Mouse (Mus musculus) neural tube, embryonic 13.5 days (tissue): Measurements from ENCODE around the gene Dip2a. TPM values are rescaled to one million over a fixed set of nuclear protein-coding genes. Genes with fewer than 3 reads are reported as not detected.

Experiments
- ATAC-seq: fragments of 200-750 bp; cut with Nextera tagmentation; 2 replicates; pipeline ENCODE4 v1.8.0; 2017; ENCODE audit warnings: low read depth, mild to moderate bottlenecking, moderate TSS enrichment, moderate library complexity
- H3K27ac ChIP-seq: fragments of 300-500 bp; sonication (generic); replicated peaks from 2 replicates; pipeline ENCODE4 v1.5.1; 2015; ENCODE audit warnings: moderate library complexity, mild to moderate bottlenecking, inconsistent platforms
- H3K27me3 ChIP-seq: fragments of 300-500 bp; sonication (generic); 2 replicates; pipeline ENCODE4 v1.6.1; 2015; ENCODE audit warnings: mild to moderate bottlenecking, inconsistent platforms
- H3K36me3 ChIP-seq: fragments of 300-500 bp; sonication (generic); 2 replicates; pipeline ENCODE4 v1.6.1; 2015; ENCODE audit warnings: mild to moderate bottlenecking, inconsistent platforms
- H3K4me1 ChIP-seq: fragments of 300-500 bp; sonication (generic); replicated peaks from 2 replicates; pipeline ENCODE4 v1.6.1; 2015; ENCODE audit warnings: inconsistent platforms
- H3K4me2 ChIP-seq: fragments of 300-500 bp; sonication (generic); 2 replicates; pipeline ENCODE4 v1.6.1; 2015; ENCODE audit warnings: inconsistent platforms, mild to moderate bottlenecking, moderate library complexity
- H3K4me3 ChIP-seq: fragments of 300-500 bp; sonication (generic); 2 replicates; pipeline ENCODE4 v1.5.1; 2015; ENCODE audit warnings: mild to moderate bottlenecking, inconsistent platforms
- H3K9ac ChIP-seq: fragments of 300-500 bp; sonication (generic); 2 replicates; pipeline ENCODE4 v1.6.1; 2015; ENCODE audit warnings: moderate library complexity, mild to moderate bottlenecking, inconsistent platforms
- H3K9me3 ChIP-seq: fragments of 300-500 bp; sonication (generic); 2 replicates; pipeline ENCODE4 v1.6.1; 2016; ENCODE audit warnings: inconsistent platforms
- WGBS: fragments of 180-500 bp; shearing (Covaris S2); methylation state at CpG from one replicate; pipeline ENCODE4 v1.1.7; 2015; 5-methylcytosine and 5-hydroxymethylcytosine counted together
- polyA plus RNA-seq: library from polyadenylated mRNA; unstranded; fragments of >200 nt; fragmentation: Nextera tagmentation; extraction: Ambion mirVana; gene quantifications from 2 replicates; pipeline ENCODE4 v1.2.1, GENCODE M21; 2015

Dip2a gene
- polyA plus RNA-seq, 1 experiment from 2014 or later = 15.0 TPM

DNA sequence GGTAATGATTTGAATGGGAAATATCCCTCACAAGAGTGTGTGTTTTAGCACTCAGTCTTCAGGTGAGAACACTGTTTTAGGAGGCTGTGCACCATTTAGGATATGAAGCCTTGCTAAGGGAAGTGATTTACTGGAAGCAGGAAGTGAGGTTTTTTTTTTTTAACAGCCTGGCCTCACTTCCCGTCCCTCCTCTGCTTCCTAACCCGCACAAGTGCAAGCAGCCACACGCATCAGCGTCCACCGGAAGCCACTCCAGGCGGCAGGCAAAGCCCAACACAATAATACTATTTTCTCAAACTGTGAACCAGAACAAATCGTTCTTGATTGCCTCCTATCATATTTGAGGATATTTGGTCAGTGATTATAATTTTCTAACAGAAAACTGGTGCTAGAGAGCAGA is 6.9 kb upstream of the Dip2a start:
- ATAC-seq = no peak
- H3K36me3 ChIP-seq = peaks cover 69% of the 10 kb centered on the region
- 92% methylated on average over 7 of the region's 7 CpGs for WGBS

DNA sequence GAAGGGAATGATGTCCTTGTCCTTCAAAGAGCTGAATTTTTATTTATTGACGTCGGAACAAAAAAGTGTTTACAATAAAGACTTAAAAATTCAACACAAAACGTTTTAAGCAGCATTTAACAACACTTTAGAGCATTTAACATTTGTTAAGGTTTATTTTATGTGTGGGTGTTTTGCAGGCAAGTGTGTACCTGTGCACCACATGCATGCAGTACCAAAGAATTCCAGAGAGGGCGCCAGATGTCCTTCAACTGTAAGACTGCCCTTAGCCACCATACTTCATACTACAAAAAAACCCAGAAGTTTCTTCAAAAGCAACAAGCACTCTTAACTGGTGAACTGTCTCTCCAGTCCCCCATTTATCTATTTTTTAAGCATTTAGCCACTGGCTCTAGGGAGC is 1.5 kb upstream of the Dip2a start:
- Histone ChIP-seq H3K4me1 (peaks cover 27% of the 10 kb centered on the region), H3K27ac (no peak overlapping the region), H3K9ac (no peak overlapping the region), H3K4me2 (peak overlapping the region; percentile 70), H3K27me3 (no peaks in the 10 kb centered on the region), H3K9me3 (no peaks in the 10 kb centered on the region), H3K36me3 (peaks cover 20% of the 10 kb centered on the region), H3K4me3 (no peak overlapping the region)
- WGBS = 7% methylated on average over 4 of the region's 4 CpGs
- ATAC-seq = no peak

More for the DNA sequence above, 6.9 kb upstream of the Dip2a start:
- Histone ChIP-seq H3K27ac (no peak overlapping the region), H3K9ac (no peak overlapping the region), H3K4me2 (no peak overlapping the region), H3K4me3 (no peak overlapping the region), H3K4me1 (no peaks in the 10 kb centered on the region), H3K27me3 (no peaks in the 10 kb centered on the region), H3K9me3 (no peaks in the 10 kb centered on the region)

DNA sequence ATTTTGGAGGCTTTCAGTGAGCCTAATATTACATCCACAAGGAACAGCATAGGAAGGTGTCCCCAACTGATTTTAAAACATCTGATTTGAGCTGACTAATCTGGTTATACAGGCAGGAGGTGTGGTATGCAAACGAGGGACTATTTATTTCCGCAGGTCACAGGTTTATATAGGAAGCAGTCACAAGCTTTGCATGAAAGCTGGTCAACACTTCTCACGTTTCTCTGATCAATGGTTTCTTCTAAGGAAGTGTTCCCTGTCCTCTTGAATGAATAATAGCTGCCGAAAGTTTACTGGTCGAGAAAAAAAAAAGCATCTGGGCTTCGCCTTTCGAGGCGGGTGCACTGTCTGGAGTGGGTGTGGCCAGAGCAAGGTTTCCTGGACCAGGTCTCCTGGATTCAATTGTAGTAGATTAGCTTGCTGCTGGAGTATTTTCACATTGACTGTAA is 976 bp upstream of the Dip2a start:
- no peak overlapping the region for H3K9ac ChIP-seq
- WGBS = 23% methylated on average over 8 of the region's 8 CpGs

DNA sequence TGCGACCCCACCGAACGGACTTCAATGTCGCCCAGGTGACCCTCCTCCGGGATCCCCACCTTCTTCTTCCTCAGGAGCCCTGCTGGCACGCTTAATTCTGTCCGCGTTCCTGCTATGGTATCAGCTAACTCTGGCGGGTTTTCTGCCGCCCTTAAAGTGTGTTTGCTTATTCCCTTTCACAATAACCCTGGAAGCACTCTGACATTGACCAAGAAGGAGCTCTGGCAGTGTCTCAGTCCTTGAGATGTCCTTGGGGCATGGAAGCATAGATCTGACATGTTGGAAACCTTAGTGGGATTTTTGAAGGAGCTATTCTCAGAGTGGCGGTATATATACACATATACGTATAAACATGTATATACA is 430 bp upstream of the Dip2a start:
- H3K4me2 ChIP-seq = peak overlapping the region; percentile 70
- no peak for ATAC-seq
- H3K9me3 ChIP-seq = no peaks in the 10 kb centered on the region
- H3K27ac ChIP-seq = peak overlapping the region; percentile 47; the same call in 1 of the 2 replicates
- H3K4me1 ChIP-seq = peaks cover 27% of the 10 kb centered on the region
- H3K4me3 ChIP-seq = peak overlapping the region; percentile 86
- H3K9ac ChIP-seq = peak overlapping the region; percentile 92
- H3K36me3 ChIP-seq = peaks cover 10% of the 10 kb centered on the region
- H3K27me3 ChIP-seq = no peaks in the 10 kb centered on the region
- 7% methylated on average over 12 of the region's 12 CpGs for WGBS

More for the DNA sequence above, 976 bp upstream of the Dip2a start:
- Histone ChIP-seq H3K36me3 (peaks cover 16% of the 10 kb centered on the region), H3K4me3 (peak overlapping the region; percentile 86), H3K4me1 (peaks cover 27% of the 10 kb centered on the region), H3K27ac (no peak overlapping the region), H3K9me3 (no peaks in the 10 kb centered on the region), H3K27me3 (no peaks in the 10 kb centered on the region), H3K4me2 (peak overlapping the region; percentile 70)
- ATAC-seq = no peak

DNA sequence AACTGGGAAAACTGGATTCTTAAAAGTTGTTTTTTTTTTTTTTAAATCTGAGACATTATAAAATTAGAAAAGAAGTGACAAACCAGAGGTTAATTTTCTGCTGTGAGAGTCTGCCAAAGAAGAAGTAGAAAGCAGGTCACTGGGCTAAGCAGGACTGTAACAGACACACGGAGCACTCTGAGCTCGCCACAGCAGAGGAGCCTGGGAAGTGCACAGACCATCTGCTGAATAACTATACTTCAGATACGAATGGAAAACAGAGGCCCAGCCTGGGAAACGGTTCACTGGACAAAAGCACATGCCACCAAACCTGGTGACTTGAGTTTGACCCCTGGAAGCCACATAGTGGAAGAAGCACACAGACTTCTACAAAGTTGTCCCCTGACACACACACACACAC is 10.7 kb downstream of the Dip2a start:
- ATAC-seq = no peak

DNA sequence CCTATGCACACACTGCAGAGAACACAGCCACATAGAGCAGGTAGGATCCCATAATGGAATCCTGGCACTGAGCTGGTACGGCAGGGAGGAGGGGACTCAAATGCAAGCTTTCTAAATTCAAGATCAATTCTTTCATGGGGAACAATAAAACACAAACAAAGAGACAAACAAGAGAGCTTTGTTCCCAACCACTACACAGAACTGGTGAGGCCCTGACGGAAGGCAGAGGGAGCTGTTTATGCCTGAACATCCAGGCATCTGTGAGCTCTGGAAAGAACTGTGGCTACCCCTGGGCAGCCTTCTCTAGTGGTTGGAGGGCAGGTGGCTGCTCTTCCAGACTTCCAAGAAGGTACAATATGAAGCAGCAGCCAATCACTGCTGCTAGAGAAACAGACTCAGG is 13.1 kb downstream of the Dip2a start:
- no peak overlapping the region for H3K9ac ChIP-seq
- H3K4me1 ChIP-seq = 0 out of 2 replicates have a peak, but pooled peaks cover 5% of the 10 kb centered on the region
- no peak overlapping the region for H3K4me2 ChIP-seq
- no peaks in the 10 kb centered on the region for H3K9me3 ChIP-seq
- H3K27me3 ChIP-seq = no peaks in the 10 kb centered on the region
- no peaks in the 10 kb centered on the region for H3K36me3 ChIP-seq
- ATAC-seq = no peak
- no peak overlapping the region for H3K27ac ChIP-seq
- no peak overlapping the region for H3K4me3 ChIP-seq
- 33% methylated on average over 2 of the region's 2 CpGs for WGBS

More for the DNA sequence above, 10.7 kb downstream of the Dip2a start:
- Histone ChIP-seq H3K4me3 (no peak overlapping the region), H3K4me2 (no peak overlapping the region), H3K27me3 (no peaks in the 10 kb centered on the region), H3K4me1 (0 out of 2 replicates have a peak, but pooled peaks cover 5% of the 10 kb centered on the region), H3K9ac (no peak overlapping the region), H3K9me3 (no peaks in the 10 kb centered on the region), H3K36me3 (no peaks in the 10 kb centered on the region; the same call in 1 of the 2 replicates), H3K27ac (no peak overlapping the region)
- 42% methylated on average over 4 of the region's 4 CpGs for WGBS

DNA sequence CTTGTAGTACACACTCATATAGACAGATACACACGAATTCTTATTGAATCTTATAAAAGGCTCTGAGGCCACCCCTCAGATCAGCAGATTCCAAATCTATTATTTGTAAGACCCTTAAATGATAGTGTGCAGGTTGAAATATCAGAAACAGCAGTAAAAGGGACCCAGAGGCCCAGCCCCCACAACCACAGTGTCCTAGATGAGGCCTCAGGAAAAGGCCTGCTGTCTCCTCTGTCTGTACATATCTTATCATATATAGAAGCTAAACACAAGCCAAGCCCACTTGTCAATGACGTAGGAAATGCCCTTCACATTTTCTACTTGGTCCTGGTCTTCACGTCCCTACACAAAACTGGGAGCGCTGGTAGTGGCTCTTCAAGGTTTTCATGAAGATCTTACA is 16.0 kb downstream of the Dip2a start:
- no peak overlapping the region for H3K9ac ChIP-seq
- no peaks in the 10 kb centered on the region for H3K36me3 ChIP-seq
- H3K27ac ChIP-seq = no peak overlapping the region
- H3K4me3 ChIP-seq = no peak overlapping the region
- no peak for ATAC-seq
- no peaks in the 10 kb centered on the region for H3K9me3 ChIP-seq
- H3K4me2 ChIP-seq = no peak overlapping the region
- no peaks in the 10 kb centered on the region for H3K27me3 ChIP-seq
- WGBS = 89% methylated on average over 4 of the region's 4 CpGs
- 0 out of 2 replicates have a peak, but pooled peaks cover under 1% of the 10 kb centered on the region for H3K4me1 ChIP-seq

DNA sequence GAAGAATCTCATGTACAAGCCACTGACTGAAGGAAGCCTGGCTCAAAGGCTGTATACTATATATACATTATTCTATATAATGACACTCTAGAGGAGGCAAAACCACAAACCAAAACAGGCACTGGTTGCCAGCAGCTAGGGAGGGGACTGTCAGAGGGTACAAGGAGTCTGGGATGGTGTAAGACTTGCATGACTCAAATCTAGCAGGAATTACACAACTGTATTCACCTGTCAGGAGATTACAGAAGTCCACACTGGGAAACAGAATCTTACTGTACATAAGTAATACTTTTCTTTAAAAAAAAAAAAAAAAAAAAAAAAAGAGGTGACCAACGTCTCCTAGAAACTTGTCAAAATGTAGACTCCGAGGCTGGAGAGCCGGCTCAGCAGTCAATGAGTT is 16.5 kb downstream of the Dip2a start:
- WGBS = 89% methylated on average over 3 of the region's 3 CpGs
- no peak for ATAC-seq

DNA sequence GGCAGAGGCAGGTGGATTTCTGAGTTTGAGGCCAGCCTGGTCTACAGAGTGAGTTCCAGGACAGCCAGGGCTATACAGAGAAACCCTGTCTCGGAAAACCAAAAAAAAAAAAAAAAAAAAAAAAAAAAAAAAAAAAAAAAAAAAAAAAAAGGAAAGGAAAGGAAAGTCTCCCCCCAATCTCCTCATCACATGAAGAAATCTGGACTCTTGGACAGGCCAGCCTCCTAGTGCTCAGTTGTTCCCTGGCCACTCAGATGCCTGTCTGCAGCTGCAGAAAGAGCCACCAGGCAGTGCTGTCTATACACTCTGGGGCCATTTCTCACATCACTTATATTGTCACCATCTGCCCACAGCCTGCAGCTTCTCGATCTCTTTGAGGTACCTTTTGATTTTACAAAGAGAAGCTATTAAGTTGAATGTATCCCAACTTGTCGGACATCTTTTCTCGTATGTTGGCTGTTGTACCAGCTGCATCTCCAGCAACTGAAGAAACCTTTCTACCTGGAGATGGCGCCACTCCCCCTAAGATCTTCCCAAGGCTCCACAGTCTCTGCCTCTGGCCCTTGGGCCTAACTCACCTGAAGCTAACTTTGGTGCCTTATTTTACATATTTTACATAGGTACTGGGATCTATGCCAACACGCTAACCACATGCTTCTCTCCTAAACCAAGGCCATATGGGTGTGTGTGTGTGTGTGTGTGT is 18.6 kb downstream of the Dip2a start:
- Histone ChIP-seq H3K27ac (no peak overlapping the region), H3K4me3 (no peak overlapping the region), H3K4me1 (no peaks in the 10 kb centered on the region; the same call in 1 of the 2 replicates), H3K9ac (no peak overlapping the region), H3K36me3 (no peaks in the 10 kb centered on the region), H3K4me2 (no peak overlapping the region), H3K27me3 (no peaks in the 10 kb centered on the region), H3K9me3 (no peaks in the 10 kb centered on the region)
- ATAC-seq = no peak
- WGBS = 74% methylated on average over 6 of the region's 6 CpGs

More for the DNA sequence above, 16.5 kb downstream of the Dip2a start:
- no peaks in the 10 kb centered on the region for H3K4me1 ChIP-seq
- no peak overlapping the region for H3K9ac ChIP-seq
- H3K27me3 ChIP-seq = no peaks in the 10 kb centered on the region
- H3K4me2 ChIP-seq = no peak overlapping the region
- H3K36me3 ChIP-seq = no peaks in the 10 kb centered on the region
- H3K4me3 ChIP-seq = no peak overlapping the region
- no peak overlapping the region for H3K27ac ChIP-seq
- no peaks in the 10 kb centered on the region for H3K9me3 ChIP-seq

DNA sequence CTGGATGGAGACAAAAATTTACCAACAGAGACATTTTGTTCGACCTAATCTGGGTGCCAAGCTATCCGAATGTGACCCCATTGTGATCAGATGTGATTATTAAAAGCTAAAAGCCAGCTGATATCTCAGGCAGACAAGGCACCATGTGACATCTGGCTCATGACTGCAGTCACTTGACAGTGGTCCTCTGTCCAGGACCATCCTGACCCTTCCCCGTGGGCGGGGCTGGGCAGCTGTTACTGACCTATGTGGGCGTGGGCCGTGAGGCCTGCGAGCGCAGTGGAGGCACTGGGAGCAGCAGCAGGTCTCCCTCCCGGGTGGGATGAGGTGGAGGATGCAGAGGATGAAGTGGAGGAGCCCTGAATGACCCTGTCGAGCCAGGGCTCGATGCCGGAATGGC is 27.5 kb downstream of the Dip2a start:
- H3K27me3 ChIP-seq = no peaks in the 10 kb centered on the region
- 81% methylated on average over 12 of the region's 12 CpGs for WGBS

DNA sequence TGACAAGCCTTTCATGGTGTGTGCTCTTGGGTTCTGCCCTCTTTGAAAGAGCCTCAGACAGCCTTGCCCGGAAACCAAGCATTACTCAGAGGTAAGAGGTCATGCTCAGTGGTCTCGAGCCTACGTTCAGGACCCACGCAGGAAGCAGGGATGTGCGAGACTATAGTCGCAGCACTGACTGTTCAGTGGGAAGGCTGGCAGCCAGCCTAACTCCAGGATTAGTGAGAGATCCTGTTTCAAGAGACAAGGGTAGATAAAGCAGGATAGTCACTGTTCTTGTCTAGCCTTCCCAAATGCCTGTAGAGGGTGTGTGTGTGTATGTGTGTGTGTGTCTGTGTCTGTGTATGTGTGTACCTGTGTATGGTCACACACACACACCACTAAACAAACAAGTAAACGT is 28.9 kb downstream of the Dip2a start:
- Histone ChIP-seq H3K4me3 (no peak overlapping the region), H3K36me3 (peaks cover 57% of the 10 kb centered on the region), H3K9me3 (no peaks in the 10 kb centered on the region), H3K27ac (no peak overlapping the region), H3K27me3 (no peaks in the 10 kb centered on the region), H3K9ac (no peak overlapping the region), H3K4me2 (no peak overlapping the region), H3K4me1 (no peaks in the 10 kb centered on the region)
- 90% methylated on average over 7 of the region's 7 CpGs for WGBS
- no peak for ATAC-seq

More for the DNA sequence above, 27.5 kb downstream of the Dip2a start:
- H3K4me1 ChIP-seq = no peaks in the 10 kb centered on the region; the same call in 1 of the 2 replicates
- H3K9me3 ChIP-seq = no peaks in the 10 kb centered on the region
- peaks cover 50% of the 10 kb centered on the region for H3K36me3 ChIP-seq
- H3K27ac ChIP-seq = no peak overlapping the region
- H3K9ac ChIP-seq = no peak overlapping the region
- ATAC-seq = no peak
- no peak overlapping the region for H3K4me3 ChIP-seq
- no peak overlapping the region for H3K4me2 ChIP-seq

DNA sequence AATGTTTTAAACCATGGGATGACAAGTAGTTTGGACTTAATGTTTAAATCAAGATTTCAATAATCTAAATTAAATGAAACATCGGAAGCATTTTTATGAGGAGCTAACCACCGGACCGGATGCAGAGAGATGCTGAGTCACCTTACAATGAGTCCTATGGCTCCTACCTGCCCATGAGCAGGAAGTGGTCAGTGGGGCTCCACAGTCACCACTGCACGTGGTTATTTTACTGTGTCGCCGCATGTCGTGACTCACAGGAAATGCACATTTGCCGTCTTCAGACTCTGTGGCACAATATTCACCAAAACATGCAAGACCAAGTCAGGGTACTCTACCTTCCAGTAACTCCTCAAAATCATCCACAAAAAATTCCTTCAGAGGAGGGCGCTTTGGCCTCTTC is 38.4 kb downstream of the Dip2a start:
- no peak overlapping the region for H3K4me2 ChIP-seq
- no peaks in the 10 kb centered on the region for H3K9me3 ChIP-seq
- no peak for ATAC-seq
- H3K9ac ChIP-seq = no peak overlapping the region
- H3K4me3 ChIP-seq = no peak overlapping the region
- H3K27ac ChIP-seq = no peak overlapping the region
- H3K27me3 ChIP-seq = no peaks in the 10 kb centered on the region
- H3K4me1 ChIP-seq = no peaks in the 10 kb centered on the region
- WGBS = 95% methylated on average over 9 of the region's 9 CpGs
- H3K36me3 ChIP-seq = peaks cover 71% of the 10 kb centered on the region

DNA sequence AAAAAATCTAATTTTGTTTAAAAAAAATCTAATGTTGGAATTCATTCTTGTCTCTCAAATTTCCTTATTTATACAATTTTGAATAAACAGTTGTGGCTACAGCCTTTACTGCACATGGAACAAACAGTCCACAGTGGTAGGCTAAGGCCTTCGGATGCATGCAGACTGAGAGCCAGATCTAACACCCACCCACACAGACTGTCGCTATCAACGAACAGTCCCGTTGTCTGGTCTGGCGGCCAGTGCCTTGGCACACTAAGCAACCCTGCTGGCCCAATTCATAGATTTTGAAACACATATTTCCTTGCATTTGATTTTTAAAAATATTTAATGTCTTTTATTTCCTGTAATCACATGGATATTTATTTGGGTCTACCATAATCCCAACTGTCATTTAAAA is 45.0 kb downstream of the Dip2a start:
- H3K4me3 ChIP-seq = no peak overlapping the region

More for the DNA sequence above, 45.0 kb downstream of the Dip2a start:
- Histone ChIP-seq H3K9me3 (no peaks in the 10 kb centered on the region), H3K36me3 (peaks cover 87% of the 10 kb centered on the region), H3K27ac (no peak overlapping the region), H3K9ac (no peak overlapping the region), H3K4me1 (no peaks in the 10 kb centered on the region), H3K4me2 (no peak overlapping the region), H3K27me3 (no peaks in the 10 kb centered on the region)
- WGBS = 94% methylated on average over 5 of the region's 5 CpGs
- no peak for ATAC-seq
